Mouse (Mus musculus) liver, embryonic 11.5 days (tissue): ENCODE data around the gene Trp53i13. TPM values are rescaled to one million over a fixed set of nuclear protein-coding genes. Genes with fewer than 3 reads are reported as not detected.

Experiments used
- ATAC-seq: fragments of 200-750 bp; cut with Nextera tagmentation; replicated peaks from 2 replicates; pipeline ENCODE4 v1.8.0; 2017; ENCODE audit warnings: moderate number of reproducible peaks, mild to moderate bottlenecking, moderate TSS enrichment, moderate library complexity; ENCODE audit not compliant: low FRiP score
- DNase-seq: peaks from one replicate; pipeline ENCODE4 v3.0.0-alpha.2; 2017; ENCODE audit warnings: low spot score
- H3K27ac ChIP-seq: fragments of 300-500 bp; sonication (generic); 2 replicates; pipeline ENCODE4 v1.5.1; 2014; ENCODE audit warnings: mild to moderate bottlenecking, low read depth, low read length, control low read depth
- H3K27me3 ChIP-seq: fragments of 300-500 bp; sonication (generic); replicated peaks from 2 replicates; pipeline ENCODE4 v1.6.1; 2014; ENCODE audit warnings: low read length, mixed read lengths; ENCODE audit not compliant: control insufficient read depth, insufficient read depth
- H3K36me3 ChIP-seq: fragments of 300-500 bp; sonication (generic); 2 replicates; pipeline ENCODE4 v1.6.1; 2014; ENCODE audit warnings: mild to moderate bottlenecking, low read length, moderate library complexity, mixed read lengths; ENCODE audit not compliant: control insufficient read depth, insufficient read depth
- H3K4me1 ChIP-seq: fragments of 300-500 bp; sonication (generic); replicated peaks from 2 replicates; pipeline ENCODE4 v1.6.1; 2014; ENCODE audit warnings: low read length, mixed read lengths; ENCODE audit not compliant: control insufficient read depth, insufficient read depth
- H3K4me2 ChIP-seq: fragments of 300-500 bp; sonication (generic); 2 replicates; pipeline ENCODE4 v1.6.1; 2014; ENCODE audit warnings: mild to moderate bottlenecking, control low read depth, moderate library complexity
- H3K4me3 ChIP-seq: fragments of 300-500 bp; sonication (generic); 2 replicates; pipeline ENCODE4 v1.5.1; 2014; ENCODE audit warnings: low read depth, low read length, control low read depth
- H3K9ac ChIP-seq: fragments of 300-500 bp; sonication (generic); 2 replicates; pipeline ENCODE4 v1.6.1; 2014; ENCODE audit warnings: low read depth, low read length, control low read depth
- H3K9me3 ChIP-seq: fragments of 300-500 bp; sonication (generic); 2 replicates; pipeline ENCODE4 v1.6.1; 2016; ENCODE audit warnings: low read length, inconsistent platforms, mixed read lengths; ENCODE audit not compliant: control insufficient read depth
- WGBS: fragments of 180-500 bp; shearing (Covaris S2); extraction: QIAGEN DNeasy Blood & Tissue Kit; methylation state at CpG from one replicate; pipeline ENCODE4 v1.1.7; 2014; 5-methylcytosine and 5-hydroxymethylcytosine counted together
- polyA plus RNA-seq: library from polyadenylated mRNA; unstranded; fragments of >200 nt; fragmentation: Nextera tagmentation; extraction: Ambion mirVana; gene quantifications from 2 replicates; pipeline ENCODE4 v1.2.1, GENCODE M21; 2014

Trp53i13 gene
- polyA plus RNA-seq, 1 experiment from 2014 or later = 17.9 TPM

GRCm38 (mm10) chr11:77511336-77511735, 4.4 kb downstream of the Trp53i13 start:
- ATAC-seq = no peak
- no peak overlapping the region for H3K4me2 ChIP-seq
- H3K27ac ChIP-seq = no peak overlapping the region
- H3K4me1 ChIP-seq = peaks cover 34% of the 10 kb centered on the region
- peaks cover 14% of the 10 kb centered on the region for H3K27me3 ChIP-seq
- H3K36me3 ChIP-seq = peaks cover 8% of the 10 kb centered on the region; the same call in 1 of the 2 replicates
- no peak overlapping the region for H3K9ac ChIP-seq
- H3K9me3 ChIP-seq = no peaks in the 10 kb centered on the region
- 73% methylated on average over 5 of the region's 5 CpGs for WGBS
- DNase-seq = peak; percentile 27
- H3K4me3 ChIP-seq = no peak overlapping the region

GRCm38 (mm10) chr11:77508068-77509021, 7.4 kb downstream of the Trp53i13 start:
- peak overlapping the region; percentile 30 for H3K9ac ChIP-seq

GRCm38 (mm10) chr11:77507426-77507825, 8.4 kb downstream of the Trp53i13 start:
- no peaks in the 10 kb centered on the region for H3K9me3 ChIP-seq
- H3K36me3 ChIP-seq = peaks cover 44% of the 10 kb centered on the region
- no peaks in the 10 kb centered on the region for H3K27me3 ChIP-seq
- H3K4me2 ChIP-seq = no peak overlapping the region
- no peak overlapping the region for H3K4me3 ChIP-seq
- H3K27ac ChIP-seq = no peak overlapping the region; the same call in 1 of the 2 replicates
- no peak overlapping the region for H3K9ac ChIP-seq
- ATAC-seq (0 out of 2 replicates have a peak, but pooled peaks have one; percentile 8), DNase-seq (no peak)
- H3K4me1 ChIP-seq = peaks cover 8% of the 10 kb centered on the region
- WGBS = 55% methylated on average over 4 of the region's 4 CpGs

More at GRCm38 (mm10) chr11:77508068-77509021, 7.4 kb downstream of the Trp53i13 start:
- H3K9me3 ChIP-seq = no peaks in the 10 kb centered on the region
- WGBS = 25% methylated on average over 49 of the region's 49 CpGs
- no peak overlapping the region for H3K27ac ChIP-seq
- H3K4me2 ChIP-seq = peak overlapping the region; percentile 87
- peaks cover 37% of the 10 kb centered on the region for H3K36me3 ChIP-seq
- ATAC-seq = peak; percentile 73
- peak overlapping the region; percentile 39 for H3K4me3 ChIP-seq
- no peaks in the 10 kb centered on the region for H3K27me3 ChIP-seq
- DNase-seq = peak; percentile 86
- H3K4me1 ChIP-seq = peaks cover 10% of the 10 kb centered on the region

GRCm38 (mm10) chr11:77506941-77507340, 8.8 kb downstream of the Trp53i13 start:
- Histone ChIP-seq H3K27ac (no peak overlapping the region; the same call in 1 of the 2 replicates), H3K36me3 (peaks cover 47% of the 10 kb centered on the region), H3K27me3 (no peaks in the 10 kb centered on the region), H3K4me2 (no peak overlapping the region), H3K4me1 (peaks cover 5% of the 10 kb centered on the region), H3K4me3 (no peak overlapping the region), H3K9me3 (no peaks in the 10 kb centered on the region), H3K9ac (no peak overlapping the region)
- no peak for DNase-seq
- WGBS = 89% methylated on average over 6 of the region's 6 CpGs
- ATAC-seq = no peak

GRCm38 (mm10) chr11:77506273-77506672, 9.5 kb downstream of the Trp53i13 start:
- 88% methylated on average over 14 of the region's 14 CpGs for WGBS
- H3K4me2 ChIP-seq = no peak overlapping the region

GRCm38 (mm10) chr11:77505291-77505980, 10.3 kb downstream of the Trp53i13 start:
- Histone ChIP-seq H3K27ac (no peak overlapping the region), H3K9me3 (no peaks in the 10 kb centered on the region), H3K4me3 (no peak overlapping the region), H3K9ac (no peak overlapping the region), H3K36me3 (peaks cover 49% of the 10 kb centered on the region), H3K27me3 (no peaks in the 10 kb centered on the region), H3K4me2 (no peak overlapping the region), H3K4me1 (peaks cover 5% of the 10 kb centered on the region)
- ATAC-seq = no peak
- DNase-seq = no peak
- 89% methylated on average over 22 of the region's 22 CpGs for WGBS

More at GRCm38 (mm10) chr11:77506273-77506672, 9.5 kb downstream of the Trp53i13 start:
- no peak for DNase-seq
- Histone ChIP-seq H3K9ac (no peak overlapping the region), H3K27me3 (no peaks in the 10 kb centered on the region), H3K9me3 (no peaks in the 10 kb centered on the region), H3K4me1 (peaks cover 5% of the 10 kb centered on the region), H3K36me3 (peaks cover 47% of the 10 kb centered on the region), H3K27ac (no peak overlapping the region), H3K4me3 (no peak overlapping the region)
- ATAC-seq = no peak

- WGBS = 87% methylated on average over 19 of the region's 19 CpGs
- Histone ChIP-seq H3K36me3 (peaks cover 57% of the 10 kb centered on the region), H3K4me1 (peaks cover 5% of the 10 kb centered on the region)
Observed at GRCm38 (mm10) chr11:77504377-77504776, 11.4 kb downstream of the Trp53i13 start.

GRCm38 (mm10) chr11:77503511-77503910, 12.3 kb downstream of the Trp53i13 start:
- Histone ChIP-seq H3K27me3 (no peaks in the 10 kb centered on the region), H3K9me3 (no peaks in the 10 kb centered on the region), H3K9ac (no peak overlapping the region), H3K27ac (no peak overlapping the region), H3K4me1 (peaks cover 5% of the 10 kb centered on the region), H3K36me3 (peaks cover 60% of the 10 kb centered on the region), H3K4me2 (no peak overlapping the region), H3K4me3 (no peak overlapping the region)
- WGBS = 67% methylated on average over 3 of the region's 3 CpGs
- DNase-seq (no peak), ATAC-seq (no peak)

More at GRCm38 (mm10) chr11:77504377-77504776, 11.4 kb downstream of the Trp53i13 start:
- Histone ChIP-seq H3K9me3 (no peaks in the 10 kb centered on the region), H3K4me3 (no peak overlapping the region), H3K27me3 (no peaks in the 10 kb centered on the region), H3K4me2 (no peak overlapping the region), H3K9ac (no peak overlapping the region), H3K27ac (no peak overlapping the region)
- ATAC-seq (no peak), DNase-seq (no peak)
